Mouse (Mus musculus) mouse embryonic stem cell (cell line): ENCODE data around the gene Phactr1.

Experiments used
- in situ Hi-C, 2 experiments: fragments of 300-500 bp; cut with MboI; formaldehyde crosslinking; loops; 1 replicate in 1 of 2; 3 replicates in 1 of 2; pipeline ENCODE4 v1.14.3; 2019 to 2020; ENCODE audit warnings: low sequenced_read_pairs in 2 of 2, low pct_unique_long_range_greater_than_20kb in 1 of 2, mixed read lengths in 1 of 2; ENCODE audit not compliant: unreplicated experiment in 1 of 2

Phactr1 gene

DNA sequence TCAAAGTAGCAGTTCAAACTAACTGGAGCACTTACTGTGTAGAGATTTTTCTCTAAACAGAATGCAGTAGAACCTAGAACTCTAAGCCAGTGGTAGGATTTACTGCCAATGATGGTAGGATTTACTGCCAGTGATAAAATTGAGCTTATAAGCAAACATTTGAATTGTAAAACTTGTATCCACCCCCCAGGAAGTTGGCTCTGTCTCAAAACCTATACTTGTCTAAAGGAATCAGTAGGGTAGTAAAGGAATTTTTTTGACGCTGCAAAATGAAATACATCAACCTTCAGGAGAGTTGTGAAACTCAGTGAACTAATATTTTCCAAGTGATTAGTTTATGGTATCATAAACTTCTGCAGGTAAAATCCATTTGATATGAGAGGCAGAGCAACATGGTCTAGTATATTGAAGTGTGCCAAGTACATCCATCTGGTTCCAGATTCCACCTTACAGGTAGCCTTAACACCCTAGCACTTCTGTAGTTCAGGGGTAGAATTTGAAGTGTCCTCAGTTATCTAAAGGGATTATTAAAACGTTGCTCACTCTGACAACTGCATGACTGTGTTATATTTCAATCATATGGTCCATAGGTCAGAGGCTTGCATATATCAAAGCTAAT lies 310.2 kb downstream of the Phactr1 start:
- in situ Hi-C loops, result no loop called here

DNA sequence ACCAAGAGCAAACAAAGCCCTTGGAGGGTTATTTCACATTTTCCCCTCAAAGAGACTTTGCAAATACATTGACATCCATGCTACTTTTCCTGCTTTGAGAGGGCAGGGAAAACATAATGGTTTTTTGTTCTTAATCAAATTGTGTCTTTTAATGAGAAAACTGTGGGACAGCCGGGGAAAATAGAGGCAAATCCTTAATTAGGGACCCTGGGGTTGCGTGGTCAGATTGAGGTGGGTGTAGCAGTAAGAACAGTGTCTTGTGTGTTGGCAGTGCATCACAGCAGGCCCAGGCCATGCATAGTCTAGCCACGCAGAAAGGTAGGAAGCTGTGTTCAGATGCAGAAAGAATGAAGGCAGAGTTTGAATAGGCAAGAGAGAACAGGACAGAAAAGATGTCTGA lies 310.7 kb downstream of the Phactr1 start:
- in situ Hi-C loops, result no loop called here

DNA sequence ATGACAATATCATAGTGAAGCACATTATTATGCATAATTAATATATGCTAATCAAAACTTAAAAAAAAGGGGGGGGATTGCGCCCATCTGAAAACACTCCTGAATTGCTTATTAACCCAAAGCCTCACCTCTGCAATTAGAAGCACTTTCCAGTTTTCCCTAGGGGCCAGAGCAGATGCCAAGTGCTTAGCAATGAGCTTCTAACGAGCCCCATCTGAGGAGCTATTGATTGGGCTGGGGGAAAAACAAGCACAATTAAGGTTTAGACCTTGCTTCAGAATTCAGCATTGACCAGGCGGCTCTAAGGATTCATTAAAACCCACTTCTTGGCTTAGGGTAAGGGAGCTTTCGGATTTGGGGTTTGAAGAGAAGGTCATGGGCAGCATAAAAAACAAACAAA lies 311.9 kb downstream of the Phactr1 start:
- in situ Hi-C loops, result no loop called here

DNA sequence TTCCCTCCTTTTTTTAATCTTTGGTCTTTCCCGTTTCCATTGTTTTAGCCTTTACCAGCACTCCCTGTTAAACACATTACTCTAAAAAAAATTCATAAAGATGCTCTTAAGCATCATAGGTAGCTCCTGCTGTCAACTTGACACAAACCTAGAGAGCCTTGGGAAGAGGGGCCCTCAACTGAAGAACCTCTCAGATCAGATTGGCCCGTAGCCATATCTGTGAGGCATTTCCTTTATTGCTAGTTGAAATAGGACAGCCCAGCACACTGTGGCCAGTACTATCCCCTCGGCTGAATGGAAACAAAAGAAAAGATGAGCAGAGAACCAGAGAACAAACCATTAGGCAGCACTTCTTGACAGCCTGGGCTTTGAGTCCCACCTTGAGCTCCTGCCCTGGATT lies 313.9 kb downstream of the Phactr1 start:
- in situ Hi-C loops, result no loop called here

DNA sequence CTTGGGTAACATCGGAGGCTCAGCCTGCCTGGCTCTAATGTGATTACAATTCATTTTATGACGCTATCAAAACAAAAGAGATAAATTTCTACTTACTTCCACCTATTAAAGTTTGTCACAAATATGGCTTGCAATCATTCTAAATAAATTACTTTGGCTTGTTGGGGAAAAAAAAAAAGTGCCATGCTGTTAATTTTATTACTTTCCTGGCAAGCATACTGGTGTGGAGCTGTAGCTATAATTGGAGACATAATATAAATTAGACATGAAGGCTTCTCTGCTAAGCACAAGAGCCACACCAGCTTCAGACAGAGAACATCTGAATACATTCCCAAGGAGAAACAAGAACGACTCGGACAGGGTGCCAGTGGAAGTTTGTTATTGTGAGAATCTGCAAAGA lies 315.8 kb downstream of the Phactr1 start:
- in situ Hi-C loops, result no loop called here

DNA sequence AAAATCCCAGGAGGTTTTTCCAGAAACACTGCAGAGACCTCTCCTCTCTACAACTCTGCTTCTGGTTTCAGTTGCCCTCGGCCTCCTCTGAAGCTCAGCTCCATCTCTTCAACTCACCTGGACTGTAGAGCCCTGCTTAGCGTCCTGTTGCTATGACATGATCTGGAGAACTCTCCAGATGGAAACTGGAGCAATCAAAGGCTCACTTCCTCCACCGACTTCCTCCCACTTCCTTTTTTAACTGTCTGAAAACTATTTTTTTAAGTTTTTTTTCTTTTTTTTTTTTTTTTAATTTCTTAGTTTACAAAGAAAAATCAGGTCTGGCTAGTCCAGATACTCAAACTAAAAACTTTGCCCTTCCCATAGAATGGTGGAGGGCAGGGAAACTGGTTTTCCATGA lies 318.9 kb downstream of the Phactr1 start:
- in situ Hi-C loops, result no loop called here

DNA sequence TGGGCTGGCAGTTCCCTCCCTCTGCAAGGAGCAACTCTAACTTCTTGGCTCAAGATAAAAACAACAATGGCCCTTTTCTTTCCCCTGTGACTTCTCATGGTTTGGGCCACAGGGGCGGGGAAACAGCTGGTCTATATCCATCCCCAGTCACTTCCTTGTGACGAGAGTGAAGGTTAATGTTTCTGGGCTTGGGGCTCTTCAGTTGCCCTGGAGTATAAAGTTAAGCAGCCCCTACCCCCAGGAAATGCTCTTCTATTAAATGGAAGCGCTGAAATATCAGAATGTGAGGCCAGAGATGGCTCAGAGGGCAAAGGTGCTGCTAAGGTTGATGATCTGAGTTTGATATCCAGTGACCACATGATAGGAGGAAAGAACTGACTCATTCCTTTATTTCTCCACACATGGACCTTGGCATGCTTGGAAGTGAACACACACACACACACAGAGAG lies 324.7 kb downstream of the Phactr1 start:
- in situ Hi-C loops, result no loop called here

DNA sequence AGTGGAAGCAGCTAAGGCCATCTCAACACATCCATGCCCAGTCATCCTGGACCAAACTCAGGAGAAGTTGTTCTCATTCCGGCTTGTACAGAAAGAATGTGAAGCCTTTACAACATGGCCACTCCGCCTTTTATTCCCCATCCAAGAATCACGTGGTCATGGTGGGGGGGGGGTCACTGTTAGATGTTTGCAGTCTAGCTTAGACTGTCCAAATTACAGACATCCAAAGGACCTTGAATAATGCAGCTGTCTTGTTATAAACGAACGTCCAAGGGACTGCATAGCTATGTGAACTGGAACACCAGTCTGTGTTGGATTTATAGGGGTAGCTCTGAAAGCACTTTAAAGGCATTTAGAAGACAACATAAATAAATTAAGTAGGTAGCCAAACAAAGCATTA lies 328.0 kb downstream of the Phactr1 start:
- in situ Hi-C loops, result no loop called here

DNA sequence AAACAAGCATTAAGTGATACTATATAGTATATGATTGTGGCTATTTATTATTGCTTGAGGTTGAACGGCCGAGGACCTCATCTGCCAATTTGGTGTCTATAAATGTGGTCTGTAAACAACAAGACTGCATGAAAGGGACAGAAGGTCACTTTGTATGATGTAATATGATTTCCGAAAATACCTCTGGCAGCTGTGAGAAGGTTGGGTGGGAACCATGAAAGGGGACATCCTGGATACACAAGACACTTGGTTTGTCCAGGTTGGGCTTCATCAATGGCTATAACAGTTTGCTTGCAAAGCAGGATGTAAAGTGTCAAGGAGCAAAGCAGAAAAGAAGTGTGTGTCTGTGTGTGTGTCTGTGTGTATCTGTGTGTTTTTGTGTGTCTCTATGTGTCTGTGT lies 329.2 kb downstream of the Phactr1 start:
- in situ Hi-C loops, result no loop called here

DNA sequence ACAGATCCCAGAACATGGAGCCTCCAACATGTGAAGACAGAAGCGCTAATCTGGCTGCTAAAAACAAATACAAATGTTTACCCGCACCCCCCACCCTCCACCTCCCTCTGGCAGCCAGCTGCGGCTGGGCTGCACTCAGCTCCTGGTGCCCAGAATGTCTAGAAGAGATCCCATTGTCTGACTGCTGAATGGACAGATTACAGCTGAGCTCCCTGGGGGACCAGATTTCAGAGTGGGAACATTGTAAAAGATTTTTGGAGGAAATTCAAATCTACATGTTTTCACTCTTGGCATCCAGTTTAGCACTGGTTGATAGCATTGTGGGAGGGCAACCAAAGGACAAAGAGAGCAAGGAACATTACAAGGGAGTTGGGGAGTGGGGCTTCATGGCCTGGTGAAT lies 331.1 kb downstream of the Phactr1 start:
- in situ Hi-C loops, result no loop called here

DNA sequence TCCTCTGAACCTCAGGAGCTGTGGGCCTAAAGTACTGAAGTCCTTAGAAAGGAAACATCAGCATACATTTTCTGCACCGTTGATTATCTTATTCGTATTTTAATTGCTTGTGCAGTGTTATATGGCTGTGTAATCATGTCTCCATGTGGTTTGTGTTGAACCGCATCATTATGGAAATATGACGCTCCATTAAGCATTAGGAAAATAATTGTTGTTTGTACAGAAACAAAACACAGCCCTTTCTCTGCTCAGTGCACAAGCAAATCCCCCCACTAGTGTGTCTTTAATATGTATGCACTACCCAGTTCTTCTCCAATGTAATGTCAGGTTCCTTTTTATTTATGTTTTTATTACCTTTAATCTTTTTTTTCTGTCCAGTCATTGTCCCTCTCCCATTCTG lies 333.6 kb downstream of the Phactr1 start:
- in situ Hi-C loops, result no loop called here

DNA sequence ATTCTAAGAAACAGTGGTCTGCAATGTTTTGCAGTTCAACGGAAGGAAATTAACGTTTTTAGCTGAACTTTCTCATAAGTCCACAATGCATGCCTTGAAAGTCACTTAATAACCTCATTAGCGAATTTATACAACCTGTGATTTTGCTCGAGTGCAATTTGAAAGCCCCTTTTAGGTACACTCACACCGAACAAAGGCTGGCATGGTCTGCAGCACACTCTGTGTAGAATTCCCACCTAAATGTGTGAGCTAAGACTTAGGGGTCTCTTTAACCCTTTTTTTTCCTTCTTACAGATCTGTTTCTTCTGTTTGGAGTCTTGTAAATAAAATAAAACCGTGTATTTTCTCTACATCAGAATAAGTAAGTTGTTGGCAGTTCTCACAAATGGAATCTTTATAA lies 335.3 kb downstream of the Phactr1 start:
- in situ Hi-C loops, result no loop called here

DNA sequence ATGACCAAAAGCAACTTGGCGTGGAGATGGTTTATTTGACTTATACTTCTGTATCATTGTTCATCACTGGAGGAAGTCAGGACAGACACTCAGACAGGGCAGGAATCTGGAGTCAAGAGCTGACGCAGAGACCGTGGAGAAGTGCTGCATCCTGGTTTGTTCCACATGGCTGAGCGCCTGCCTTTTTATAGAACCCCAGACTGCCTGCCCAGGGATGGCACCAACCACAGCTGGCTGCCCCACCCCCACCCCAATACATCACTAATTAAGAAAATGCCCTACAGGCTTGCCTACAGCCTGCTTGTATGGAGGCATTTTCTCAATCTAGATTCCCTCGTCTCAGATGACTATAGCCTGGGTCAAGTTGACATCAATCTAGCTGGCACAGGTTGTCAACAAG lies 338.4 kb downstream of the Phactr1 start:
- in situ Hi-C loops, result no loop called here

DNA sequence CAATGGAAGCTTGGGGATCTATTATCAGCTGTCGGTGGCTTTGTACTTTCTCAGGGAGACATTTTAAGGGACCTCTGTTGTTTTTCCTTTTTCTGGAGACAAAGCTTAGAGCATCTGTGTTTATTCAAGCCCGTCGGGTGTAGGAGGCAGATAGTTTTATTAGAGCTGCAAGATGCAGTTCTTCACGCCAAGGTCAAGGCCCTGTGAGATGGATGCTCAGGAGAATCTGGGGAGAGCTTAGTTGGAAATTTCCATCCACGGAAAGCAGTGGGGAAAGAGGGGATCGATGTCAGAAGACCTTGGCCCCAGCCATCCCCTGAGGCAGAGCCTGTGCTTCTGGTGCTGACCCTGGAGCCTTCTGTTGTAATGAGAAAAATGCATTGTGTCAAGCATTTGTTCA lies 340.6 kb downstream of the Phactr1 start:
- in situ Hi-C loops, result no loop called here

DNA sequence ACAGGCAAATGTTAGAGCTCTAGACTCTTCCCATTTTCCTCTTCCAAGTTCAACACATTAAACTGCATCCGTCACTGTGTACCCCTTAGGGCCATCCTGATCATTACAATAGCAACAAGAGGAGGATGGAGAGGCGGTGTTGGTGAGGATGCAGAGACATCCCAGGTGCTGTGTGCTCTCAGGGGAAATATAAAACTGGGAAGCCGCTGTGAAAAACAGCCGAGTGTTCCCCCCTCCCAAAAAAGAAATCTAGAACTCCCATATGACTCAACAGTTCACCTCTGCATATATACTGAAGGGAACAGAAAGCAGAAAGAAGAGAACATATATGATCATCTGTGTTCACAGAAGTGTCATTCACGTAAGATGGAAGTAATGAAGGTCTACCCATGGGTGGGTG lies 342.6 kb downstream of the Phactr1 start:
- in situ Hi-C loops, result no loop called here

DNA sequence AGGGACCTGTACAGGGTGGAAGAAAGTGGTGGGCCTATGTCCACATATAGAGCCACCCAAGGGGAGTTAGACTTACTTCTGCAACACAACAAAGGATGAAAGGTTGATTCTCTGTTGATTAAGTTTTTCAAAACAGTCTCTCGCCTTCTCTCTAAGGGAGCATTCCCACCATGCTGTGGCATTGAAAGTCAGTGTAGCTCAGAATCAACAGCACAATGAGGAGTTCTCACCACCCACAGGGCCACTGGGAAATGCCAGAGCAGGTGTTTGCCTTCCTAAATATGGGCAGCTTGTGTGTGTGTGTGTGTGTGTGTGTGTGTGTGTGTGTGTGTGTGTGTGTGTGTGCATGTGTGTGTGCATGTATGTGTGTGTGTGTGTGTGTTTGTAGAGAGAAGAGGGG lies 347.1 kb downstream of the Phactr1 start:
- in situ Hi-C loops, result no loop called here

DNA sequence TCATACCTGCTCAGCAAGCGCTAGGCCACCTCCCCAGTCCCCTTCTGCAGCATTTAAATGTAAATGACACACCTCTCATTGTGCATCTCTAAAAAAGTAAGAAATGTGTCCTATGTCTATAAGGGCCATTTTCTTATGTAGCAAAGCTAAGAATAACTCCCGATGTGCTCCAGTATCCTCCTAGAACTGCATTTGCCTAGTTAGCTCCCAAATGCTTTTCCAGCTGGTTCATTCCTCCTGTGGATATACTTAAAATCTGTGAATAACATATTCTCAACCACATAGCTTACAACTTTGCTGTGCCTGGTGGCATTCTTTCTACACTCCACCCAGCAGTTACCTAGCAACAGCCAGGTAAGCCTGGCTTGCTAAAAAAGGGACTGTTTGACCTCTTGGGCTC lies 349.8 kb downstream of the Phactr1 start:
- in situ Hi-C loops, result no loop called here

DNA sequence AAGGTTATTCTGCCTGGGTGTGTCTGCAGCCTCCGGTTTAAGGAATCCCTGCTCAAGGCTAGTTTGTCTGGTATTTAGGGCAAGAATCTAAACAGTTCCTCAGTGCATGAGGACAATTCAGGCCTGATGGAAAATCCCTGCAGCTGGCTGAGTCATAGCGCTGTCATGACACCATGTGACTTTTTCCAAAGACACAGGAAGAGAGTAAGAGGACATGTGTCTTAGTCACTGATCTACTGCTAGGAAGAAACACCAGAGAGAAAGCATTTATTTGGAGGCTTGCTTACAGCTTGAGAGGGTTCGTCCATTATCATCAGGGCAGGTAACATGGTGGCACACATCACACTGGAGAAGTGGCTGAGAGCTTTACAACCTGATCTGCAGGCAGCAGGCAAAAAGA lies 352.0 kb downstream of the Phactr1 start:
- in situ Hi-C loops, result no loop called here

DNA sequence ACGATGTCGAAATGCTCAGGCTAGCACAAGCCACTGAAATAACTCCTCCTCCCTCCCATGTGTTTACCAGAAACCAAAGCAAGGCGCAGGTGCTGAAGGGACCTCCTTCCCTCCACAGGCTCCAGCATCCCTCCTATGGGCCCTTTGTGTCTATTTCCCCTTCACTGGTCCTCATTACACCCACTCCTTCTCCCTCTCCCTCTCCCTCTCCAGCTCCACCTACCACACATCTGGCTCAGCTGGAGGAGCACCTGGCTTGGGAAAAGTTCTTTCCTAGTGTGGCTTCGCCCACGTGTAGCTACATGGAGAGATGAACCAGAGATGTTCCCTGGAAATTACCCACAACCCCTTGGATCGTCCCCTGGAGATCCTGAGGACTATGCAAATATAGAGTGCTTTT lies 356.1 kb downstream of the Phactr1 start:
- in situ Hi-C loops, result no loop called here

DNA sequence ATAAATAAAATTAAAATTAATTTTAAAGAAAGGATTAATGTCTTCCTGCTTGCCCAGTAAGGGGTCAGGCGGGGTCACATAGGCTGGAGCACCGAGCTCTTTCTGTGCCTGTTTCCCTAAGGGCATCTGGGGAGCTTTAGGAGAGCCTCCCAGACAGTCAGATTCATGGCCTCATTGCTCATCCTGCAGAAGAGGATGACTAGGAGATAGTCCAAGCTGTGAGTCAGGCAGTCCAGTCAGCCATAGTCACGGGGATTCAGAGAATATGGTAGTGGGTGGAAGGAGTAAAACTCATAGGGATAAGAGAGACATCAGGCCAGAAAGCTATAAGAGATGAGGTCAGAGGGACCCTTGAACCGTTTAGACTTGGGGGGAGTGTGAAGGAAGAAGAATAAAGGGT lies 362.3 kb downstream of the Phactr1 start:
- in situ Hi-C loops, result no loop called here

DNA sequence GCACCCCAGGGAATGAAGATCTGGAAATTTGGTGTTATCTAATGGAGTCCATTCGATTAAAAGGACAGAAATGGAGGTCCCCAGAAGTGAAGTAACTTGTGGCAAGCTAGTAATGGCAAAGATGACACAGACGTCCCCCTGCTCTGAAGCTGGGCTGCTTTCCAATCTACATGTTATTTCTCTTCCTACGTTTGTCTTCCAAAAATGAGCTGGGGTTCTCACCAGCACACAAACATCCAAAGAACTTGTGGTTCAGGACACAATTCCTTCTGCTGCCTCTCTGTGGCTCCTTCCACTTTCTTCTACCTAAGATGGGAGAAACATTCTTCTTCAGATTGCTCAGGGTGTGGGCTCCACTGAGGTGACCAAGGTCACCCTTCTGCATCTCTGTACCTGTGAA lies 368.1 kb downstream of the Phactr1 start:
- in situ Hi-C loops, result no loop called here
